Mouse (Mus musculus): ENCODE measurements around the gene Sema4d.

Gene Sema4d

DNA sequence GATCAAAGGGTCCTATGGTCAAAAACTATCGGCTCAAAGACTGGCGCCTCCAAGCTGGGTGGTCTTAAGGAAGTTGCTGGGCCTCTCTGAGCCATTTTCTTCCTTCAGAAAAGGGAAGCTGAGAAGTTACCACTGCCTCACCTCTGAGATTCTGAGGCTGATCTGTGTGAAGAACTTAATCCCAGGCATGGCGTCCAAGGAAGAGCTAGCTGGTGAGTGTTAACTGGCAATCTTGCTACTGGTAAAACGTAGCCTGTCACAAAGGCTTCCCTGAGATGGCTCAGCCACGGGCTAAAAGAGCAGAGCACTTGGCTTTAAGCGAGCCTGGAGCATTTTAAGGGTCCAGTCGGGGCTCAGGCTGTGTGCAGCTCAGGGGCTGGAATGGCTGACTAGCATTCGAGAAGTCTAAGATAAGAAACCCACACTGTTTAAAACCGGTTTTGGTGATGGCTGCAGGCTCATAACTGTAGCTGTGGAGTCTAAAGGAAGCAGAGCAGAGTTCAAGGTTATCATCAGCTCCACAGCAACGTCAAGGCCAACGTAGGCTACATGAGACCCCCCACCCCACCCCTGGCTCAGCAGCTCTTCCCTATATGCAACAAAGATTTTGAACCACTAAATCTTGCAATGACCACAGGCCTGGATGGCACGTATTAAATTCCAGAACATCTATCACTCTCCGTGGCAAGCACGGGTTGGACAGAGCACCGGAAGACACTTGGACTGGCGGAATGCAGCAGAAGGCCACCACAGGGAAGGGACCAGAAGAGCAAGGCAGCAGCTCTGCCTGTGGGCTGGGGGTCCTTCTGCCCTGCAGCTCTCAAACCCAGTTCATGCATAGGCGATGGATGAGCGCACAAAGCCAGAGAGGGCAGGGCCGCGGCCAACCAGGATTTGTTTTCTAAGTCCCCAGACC lies 56.3 kb downstream of the Sema4d start:
- no peak for TF ChIP-seq GATA4 (IDR thresholded peaks at IDR 0.05; ENCODE audit: insufficient replicate concordance, low read length)

GRCm38 (mm10) chr13:51736007-51736911 lies 57.3 kb downstream of the Sema4d start:
- TF ChIP-seq GATA4 (IDR thresholded peaks at IDR 0.05; ENCODE audit: insufficient replicate concordance, low read length): no peak

DNA sequence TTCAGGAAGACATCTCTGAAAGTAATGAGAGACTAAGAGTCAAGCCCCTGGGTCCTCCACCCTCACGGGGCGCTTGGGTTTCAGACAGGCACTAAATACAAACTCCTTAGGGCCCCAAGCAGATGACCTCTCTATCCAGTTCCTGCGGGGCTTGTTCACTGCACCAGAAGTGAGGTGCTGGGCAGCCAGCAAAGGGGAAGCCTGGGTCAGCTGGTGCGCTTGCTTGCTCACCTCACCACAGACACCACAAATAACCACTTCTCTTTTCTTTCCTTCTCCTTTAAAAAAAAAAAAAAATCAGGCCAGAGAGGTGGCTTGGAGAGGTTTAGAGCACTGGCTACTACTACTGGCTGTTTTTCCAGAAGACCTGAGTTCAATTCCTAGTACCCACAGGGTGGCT lies 59.0 kb downstream of the Sema4d start:
- no peak for TF ChIP-seq GATA4 (IDR thresholded peaks at IDR 0.05; ENCODE audit: insufficient replicate concordance, low read length)

DNA sequence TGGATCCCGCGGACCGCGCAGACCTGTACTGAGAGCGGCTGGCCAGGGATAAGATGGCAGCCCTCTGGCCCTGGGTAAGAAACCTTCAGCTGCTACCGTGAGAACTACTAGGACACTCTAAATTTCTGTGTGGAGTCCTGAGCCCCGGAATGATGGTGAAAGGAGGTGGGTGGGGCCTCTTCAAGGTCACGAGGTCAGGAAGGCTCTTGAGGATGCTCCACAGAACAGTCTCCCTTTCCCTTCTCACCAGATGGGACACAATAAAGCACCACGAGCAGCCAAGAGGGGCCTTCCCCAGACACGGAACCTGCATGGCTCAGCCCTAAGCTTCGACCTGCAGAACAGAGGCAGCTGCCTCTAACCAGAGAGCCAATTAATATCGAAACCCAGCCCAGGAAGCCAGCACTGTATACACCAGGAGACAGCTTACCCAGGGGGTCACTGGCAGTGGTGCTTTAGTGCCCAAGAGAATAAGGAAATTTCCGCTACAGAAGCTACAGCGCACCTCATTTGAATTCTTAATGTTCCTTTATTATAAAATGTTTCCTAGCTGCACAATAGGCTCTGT lies 61.4 kb downstream of the Sema4d start:
- no peak for TF ChIP-seq GATA4 (IDR thresholded peaks at IDR 0.05; ENCODE audit: insufficient replicate concordance, low read length)

DNA sequence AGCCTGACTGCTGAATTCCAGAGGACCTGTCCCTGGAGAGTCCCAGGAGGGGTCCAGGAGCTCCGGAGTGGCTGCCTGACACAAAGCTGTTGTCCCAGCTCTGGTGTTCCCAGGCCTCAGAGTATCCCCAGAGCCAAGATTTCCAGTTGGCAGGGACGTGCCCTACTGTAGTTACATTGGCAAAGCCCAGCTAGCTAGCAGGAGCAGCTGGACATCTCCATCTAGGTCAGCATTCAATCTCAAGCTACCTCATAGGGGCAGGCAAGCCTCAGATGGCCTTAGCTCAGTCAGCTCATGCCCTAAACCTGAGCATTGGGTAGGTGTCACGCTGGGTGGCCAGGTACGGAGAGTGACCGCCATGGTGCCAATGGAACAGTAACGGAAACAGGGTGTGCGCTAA lies 62.1 kb downstream of the Sema4d start:
- TF ChIP-seq GATA4 (IDR thresholded peaks at IDR 0.05; ENCODE audit: insufficient replicate concordance, low read length): no peak

DNA sequence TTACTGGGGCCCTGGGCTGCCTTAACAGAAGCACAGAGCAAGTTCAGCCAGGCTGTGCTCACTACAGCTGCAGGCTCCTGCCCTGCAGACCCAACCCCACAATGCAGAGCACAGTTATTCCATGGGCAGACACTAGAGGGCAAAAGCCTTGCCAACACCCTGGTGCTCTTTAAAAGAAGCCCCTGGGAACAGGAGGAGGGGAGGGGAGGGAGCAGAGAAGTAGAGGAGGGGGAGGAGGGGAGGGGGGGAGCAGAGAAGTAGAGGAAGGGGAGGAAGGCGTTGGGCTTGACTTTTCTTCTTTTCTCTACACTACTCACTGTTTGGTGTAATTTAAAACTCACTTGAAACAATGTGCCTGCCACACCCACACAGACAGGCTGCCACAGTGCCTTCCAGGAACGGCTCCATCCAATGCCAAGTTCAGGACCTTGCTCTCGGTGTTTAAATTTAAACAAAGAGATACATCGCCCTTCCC lies 63.6 kb downstream of the Sema4d start:
- TF ChIP-seq GATA4 (IDR thresholded peaks at IDR 0.05; ENCODE audit: insufficient replicate concordance, low read length): no peak

- TF ChIP-seq GATA4 (IDR thresholded peaks at IDR 0.05; ENCODE audit: insufficient replicate concordance, low read length): no peak
These were observed 66.2 kb downstream of the Sema4d start for GRCm38 (mm10) chr13:51727364-51727763.

DNA sequence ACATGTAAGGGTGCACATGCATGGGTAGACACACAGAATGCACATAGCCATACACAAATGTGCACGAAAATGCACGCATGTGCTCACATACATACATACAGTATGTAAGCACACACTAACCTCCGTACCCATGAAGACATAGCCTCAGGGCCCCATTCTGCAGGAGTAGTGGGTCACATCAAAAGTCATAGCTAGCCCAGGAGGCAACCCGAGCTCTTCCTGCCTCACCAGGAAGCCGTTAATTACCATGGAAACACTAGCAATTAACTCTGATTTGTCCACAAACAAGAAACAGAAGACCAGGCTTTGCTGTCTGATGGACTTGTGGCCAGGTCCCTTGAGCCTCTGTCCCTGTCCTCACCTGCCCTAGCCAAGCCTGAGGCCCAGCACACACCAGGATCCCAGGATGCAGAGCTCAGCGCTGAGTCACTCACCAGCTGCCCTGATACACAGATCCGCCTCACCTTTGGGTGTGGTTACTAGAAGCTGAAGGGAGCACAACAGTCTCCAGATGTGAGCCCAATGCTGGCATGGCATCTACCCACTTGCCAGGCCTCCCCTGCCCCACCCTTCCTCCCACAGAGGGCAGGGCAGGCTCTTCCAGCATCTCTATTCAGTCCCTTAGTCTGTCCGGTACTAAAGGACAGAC lies 67.5 kb downstream of the Sema4d start:
- no peak for TF ChIP-seq GATA4 (IDR thresholded peaks at IDR 0.05; ENCODE audit: insufficient replicate concordance, low read length)

GRCm38 (mm10) chr13:51725446-51725845 lies 68.1 kb downstream of the Sema4d start:
- TF ChIP-seq GATA4 (IDR thresholded peaks at IDR 0.05; ENCODE audit: insufficient replicate concordance, low read length): no peak

DNA sequence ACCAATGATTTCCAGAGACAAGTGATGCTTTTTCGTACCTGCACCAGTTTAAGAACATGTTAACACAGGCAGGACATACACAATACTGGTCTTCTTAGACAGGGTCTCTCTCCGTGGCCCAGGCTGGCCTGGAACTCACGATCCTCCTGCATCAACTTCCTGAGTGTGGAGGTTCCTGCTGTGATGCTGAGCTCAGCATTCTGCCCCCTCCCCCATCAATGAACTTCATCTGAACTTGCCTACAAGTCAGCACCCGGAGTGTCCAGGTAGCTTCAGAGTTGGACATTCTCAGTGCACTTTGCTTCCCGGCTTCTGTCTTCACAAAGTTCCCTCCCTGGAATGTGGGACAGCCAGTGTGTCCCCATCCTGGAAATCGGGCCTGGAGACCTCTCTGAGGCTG lies 69.0 kb downstream of the Sema4d start:
- no peak for TF ChIP-seq GATA4 (IDR thresholded peaks at IDR 0.05; ENCODE audit: insufficient replicate concordance, low read length)

DNA sequence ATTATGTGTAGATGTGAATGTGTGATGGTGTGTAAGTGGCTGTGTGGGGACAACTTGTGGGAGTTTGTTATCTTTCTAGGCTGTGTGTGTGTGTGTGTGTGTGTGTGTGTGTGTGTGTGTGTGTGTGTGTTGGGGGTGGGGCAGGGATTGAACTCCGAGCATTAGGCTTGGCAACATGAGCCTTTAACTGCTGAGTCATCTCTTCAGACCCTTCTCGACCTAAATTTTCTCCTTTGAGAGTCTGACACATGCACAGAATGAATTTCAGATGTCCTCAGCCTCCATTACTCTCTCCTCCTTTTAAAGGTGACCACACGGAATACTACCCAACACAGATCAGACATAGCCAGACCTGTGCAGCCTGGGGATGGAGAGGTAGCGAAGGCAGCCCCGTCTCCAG lies 70.4 kb downstream of the Sema4d start:
- no peak for TF ChIP-seq GATA4 (IDR thresholded peaks at IDR 0.05; ENCODE audit: insufficient replicate concordance, low read length)

DNA sequence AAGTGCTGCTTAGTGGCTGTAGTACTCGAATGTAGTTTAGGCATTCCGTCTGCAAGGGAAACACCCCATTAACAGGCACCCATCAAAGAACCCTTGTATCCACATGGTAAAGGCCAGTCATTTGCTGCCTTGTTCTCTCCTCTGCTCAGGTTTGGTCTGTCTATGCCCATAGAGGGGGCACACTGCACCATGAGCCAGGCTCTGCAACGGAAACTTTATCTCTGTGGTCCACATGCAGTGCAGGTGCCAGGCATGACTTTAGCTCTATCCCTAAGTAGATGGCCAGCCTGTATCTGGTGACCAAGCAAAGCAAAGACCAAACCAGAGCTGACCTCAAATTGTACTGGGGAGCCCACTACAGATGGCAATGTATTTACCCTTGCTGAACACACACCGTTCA lies 73.0 kb downstream of the Sema4d start:
- TF ChIP-seq GATA4 (IDR thresholded peaks at IDR 0.05; ENCODE audit: insufficient replicate concordance, low read length): no peak

DNA sequence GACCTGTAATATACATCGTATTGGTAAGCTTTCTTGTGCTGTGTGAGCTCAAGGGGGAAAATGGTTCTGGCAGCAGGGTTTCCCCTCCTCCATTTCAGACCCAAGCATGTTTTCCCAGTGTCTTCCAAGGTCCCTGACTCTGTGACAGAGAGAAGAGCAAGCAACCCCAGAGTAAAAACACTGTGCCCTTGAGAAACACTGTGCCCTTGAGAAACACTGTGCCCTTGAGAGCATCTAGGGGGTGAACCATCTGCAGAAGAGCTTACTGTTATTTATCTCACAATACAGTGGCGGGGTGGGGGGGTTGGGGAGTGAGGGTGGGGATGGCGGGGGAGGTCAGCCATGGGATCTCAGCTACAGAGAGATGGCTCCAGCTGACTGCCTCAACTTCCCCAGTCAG lies 74.3 kb downstream of the Sema4d start:
- no peak for TF ChIP-seq GATA4 (IDR thresholded peaks at IDR 0.05; ENCODE audit: insufficient replicate concordance, low read length)

DNA sequence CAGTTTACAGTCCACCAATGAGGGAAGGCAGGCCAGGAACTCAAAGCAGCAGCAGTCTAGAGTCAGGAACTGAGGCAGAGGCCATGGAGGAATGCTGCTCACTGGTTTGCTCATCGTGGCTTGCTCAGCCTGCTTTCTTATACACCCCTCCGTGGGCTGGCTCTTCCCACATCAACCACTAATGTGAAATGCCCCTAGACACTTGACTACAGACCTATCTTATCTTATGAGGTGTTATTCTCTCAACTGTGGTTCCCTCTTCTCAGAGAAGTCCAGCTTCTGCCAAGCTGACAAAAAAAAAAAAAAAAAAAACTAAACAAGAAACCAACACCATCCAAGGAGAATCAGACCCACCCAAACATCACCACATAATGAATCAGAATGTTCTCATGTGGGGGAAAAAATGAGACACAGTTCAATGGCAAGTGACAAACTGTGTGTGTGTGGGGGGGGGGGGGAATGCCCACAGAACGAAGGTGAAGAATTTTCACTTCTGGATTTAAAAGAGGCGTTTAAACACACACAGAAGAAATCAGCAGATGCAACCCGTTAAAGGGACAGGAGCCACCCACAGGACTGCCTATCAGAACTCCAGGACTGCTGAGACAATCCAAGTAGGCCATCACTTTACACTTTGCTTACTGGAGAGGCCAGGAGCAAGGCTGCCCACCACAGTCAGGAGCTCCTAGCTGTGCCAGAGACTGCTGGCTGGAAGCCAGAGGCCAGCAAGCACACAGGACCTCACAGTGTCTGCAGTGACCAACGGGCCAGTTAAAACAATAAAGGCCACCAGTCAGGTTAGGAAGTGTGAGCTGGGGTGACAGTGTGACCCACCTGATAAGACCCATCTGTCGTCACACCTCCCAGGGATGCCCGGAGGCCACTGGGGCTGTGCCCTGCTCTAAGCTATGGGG lies 76.9 kb downstream of the Sema4d start:
- no peak for TF ChIP-seq GATA4 (IDR thresholded peaks at IDR 0.05; ENCODE audit: insufficient replicate concordance, low read length)

Data from liver, adult (tissue).